Mouse (Mus musculus): Measurements from ENCODE around the gene Sh3bgrl2.

- no peak for TF ChIP-seq POLR2A (IDR thresholded peaks at IDR 0.05; ENCODE audit: low read depth, low read length)
- no peak for TF ChIP-seq CTCF (conservative IDR thresholded peaks at IDR 0.05; ENCODE audit: insufficient read depth, insufficient read length, low read depth, low read length)
Observed at GRCm38 (mm10) chr9:83686511-83687100, 138.5 kb downstream of the Sh3bgrl2 start.
